Mouse (Mus musculus) gastrocnemius, postnatal 10 days (tissue): ENCODE measurements around the gene Toe1. TPM values are rescaled to one million over a fixed set of nuclear protein-coding genes. Genes with fewer than 3 reads are reported as not detected.

Source experiments
- DNase-seq: peaks from one replicate; pipeline ENCODE4 v3.0.0; 2021; ENCODE audit warnings: mixed read lengths
- total RNA-seq, 2 experiments: library from RNA; stranded (reverse); gene quantifications; 2 replicates each; pipeline ENCODE4 v1.2.3; 2021

Toe1 gene
- total RNA-seq, 2 experiments from 2014 or later: 8.3 to 11.7 TPM

GRCm38 (mm10) chr4:116794273-116794672, 13.2 kb downstream of the Toe1 start:
- no peak for DNase-seq

GRCm38 (mm10) chr4:116792453-116792852, 15.0 kb downstream of the Toe1 start:
- DNase-seq: no peak

- DNase-seq: peak; percentile 72
Measured at GRCm38 (mm10) chr4:116788956-116789355, 18.5 kb downstream of the Toe1 start.

DNA sequence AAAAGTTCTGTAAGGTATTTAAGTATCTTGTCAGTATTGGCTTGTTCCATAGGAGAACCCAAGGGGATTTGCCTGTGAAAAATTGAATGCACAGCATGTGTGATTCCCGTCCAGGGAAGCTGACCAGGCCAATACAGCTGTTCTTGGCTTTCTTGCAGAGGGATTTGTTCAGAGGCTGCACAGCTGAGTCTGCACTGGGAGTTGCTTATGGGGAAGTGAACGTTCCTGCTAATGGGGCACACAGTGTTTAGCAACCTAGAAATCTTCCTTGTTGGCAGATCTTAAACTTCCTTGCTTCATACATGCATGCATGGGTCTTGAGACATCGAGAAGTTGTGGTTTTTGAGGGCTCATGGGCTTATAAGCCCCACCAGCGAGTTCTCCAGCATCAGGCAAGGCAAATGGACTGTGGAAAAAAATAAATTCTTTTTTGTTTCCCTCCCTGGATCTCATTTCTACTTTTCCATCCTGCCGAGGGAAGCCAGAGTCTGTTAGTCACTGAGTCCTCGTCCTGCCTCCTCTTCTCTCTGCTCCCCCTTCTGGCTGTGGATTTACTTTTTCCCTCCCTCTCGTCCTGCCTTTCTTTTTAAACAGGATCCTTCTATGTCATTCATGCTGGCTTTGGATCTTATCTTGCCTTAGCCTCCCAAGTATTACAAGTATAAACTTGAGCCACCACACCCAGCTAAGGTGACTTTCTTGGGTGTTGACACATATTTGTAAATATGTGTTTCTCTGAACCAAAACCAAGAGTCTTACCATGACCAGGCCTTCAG, 19.3 kb downstream of the Toe1 start:
- DNase-seq: no peak

DNA sequence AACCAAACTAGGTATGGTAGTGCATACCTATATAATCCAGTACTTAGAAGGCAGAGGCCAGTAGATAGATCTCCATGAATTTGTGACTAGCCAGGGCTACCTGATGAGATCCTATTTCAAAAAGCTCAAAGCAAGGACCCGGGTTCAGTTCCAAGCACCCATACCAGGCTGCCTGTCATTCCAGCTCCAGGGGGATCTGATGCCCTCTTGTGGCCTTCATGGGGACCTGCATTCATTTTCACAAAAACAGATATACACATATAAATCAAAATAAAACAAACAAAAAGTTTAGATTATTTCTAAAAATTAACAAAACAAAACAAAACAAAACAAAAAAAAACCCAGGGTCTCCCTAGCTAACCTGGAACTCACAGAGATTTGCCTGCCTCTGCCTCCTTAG, 20.9 kb downstream of the Toe1 start:
- no peak for DNase-seq

GRCm38 (mm10) chr4:116782171-116782570, 25.3 kb downstream of the Toe1 start:
- DNase-seq: no peak

DNA sequence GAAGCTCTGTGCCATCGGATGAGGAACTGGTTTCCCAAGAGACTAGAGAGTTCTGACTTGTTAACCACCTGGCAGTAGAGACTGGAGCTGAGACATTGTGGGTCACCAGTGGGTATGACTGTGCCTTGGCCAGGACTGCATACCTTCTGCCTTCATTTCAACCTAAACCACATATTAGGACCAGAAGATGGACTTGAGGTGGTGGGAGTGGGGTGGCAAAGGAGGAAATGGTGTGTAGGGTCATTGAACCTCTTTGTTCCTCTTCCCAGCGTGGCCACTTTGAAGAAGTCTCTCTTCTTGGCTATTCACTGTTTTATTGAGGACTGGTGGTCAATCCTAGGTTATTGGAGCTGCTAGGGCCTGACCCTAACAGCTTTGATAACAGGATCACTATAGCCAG, 26.1 kb downstream of the Toe1 start:
- DNase-seq: no peak

GRCm38 (mm10) chr4:116780541-116780940, 26.9 kb downstream of the Toe1 start:
- DNase-seq: no peak

- no peak for DNase-seq
Measured at GRCm38 (mm10) chr4:116777079-116777478, 30.4 kb downstream of the Toe1 start.

DNA sequence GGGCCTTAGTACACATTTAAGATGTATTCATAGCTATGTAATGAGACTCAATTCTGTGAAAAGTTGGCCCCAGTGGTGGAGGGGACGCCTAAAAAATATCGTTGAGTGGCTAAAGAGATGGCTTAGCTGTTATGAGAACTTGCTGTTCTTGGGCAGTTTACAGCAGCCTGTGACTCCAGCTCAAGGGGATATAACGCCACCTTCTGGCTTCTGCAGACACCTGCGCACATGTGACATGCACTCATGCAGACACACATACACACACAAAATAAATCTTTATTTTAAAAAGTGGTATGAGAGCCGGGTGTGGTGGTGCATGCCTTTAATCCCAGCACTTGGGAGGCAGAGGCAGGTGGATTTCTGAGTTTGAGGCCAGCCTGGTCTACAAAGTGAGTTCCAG, 31.0 kb downstream of the Toe1 start:
- DNase-seq: no peak

- DNase-seq: no peak
Measured at GRCm38 (mm10) chr4:116769060-116769459, 38.4 kb downstream of the Toe1 start.

DNA sequence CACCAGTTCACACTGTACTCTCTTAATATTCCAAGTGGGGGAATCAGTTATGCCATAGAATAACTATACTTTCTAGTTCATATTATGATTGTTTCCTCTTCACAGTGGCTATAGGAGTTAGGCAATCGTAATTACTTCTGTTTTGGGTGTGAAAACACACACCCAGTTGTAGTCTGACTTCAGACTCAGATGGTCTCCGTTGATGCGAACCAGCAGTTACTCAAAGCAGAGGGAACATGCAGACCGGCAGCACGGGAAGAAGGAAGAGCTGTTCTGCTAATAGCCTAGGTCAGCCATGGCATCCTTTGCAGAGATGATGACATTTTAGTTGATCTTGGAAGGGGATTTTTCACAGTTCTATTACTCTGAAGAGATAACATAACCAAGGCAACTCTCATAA, 38.9 kb downstream of the Toe1 start:
- DNase-seq: no peak

DNA sequence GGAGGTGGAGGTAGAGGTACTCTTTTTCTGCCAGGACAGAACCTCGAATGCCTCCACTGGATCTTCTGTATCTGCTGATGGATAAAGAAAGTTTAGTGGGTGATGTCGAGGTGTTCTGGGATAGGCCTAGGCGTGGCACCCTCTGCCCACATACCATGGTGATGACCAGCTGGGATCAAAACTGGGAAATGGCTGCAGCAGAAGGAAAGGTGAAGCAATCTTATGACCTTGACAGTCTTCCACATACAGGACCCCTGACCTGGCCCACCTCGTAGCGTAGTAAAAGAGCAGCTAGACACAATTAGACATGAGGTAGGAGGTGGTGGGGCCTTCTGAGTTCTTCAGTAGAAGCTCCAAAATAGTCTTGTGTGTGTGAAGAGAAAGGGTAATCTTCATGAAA, 43.4 kb downstream of the Toe1 start:
- no peak for DNase-seq

- DNase-seq: no peak
Measured at GRCm38 (mm10) chr4:116761914-116762313, 45.5 kb downstream of the Toe1 start.

DNA sequence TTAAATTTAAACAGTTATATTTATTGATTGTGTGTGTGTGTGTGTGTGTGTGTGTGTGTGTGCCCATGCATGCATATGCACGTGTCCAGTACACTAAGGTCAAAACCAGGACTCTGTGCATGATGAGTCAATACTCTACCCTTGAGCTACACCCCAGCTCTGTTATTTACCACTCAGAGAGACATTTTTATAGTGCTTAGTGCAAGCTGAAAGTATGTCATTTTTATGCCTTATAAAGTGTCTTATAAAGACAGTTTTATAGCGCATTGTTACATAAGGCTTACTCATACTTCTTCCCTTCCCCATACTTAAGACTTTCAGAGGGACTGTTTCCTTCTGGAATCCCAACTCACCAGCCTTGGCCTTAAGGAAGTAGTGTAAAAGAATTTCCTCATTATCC, 57.7 kb downstream of the Toe1 start:
- no peak for DNase-seq

Other genes with a start within 250 kb of the Toe1 start
- gene Gpbp1l1, start 250.0 kb downstream of the Toe1 start, total RNA-seq: 10 to 100 TPM; 32.0 to 34.3 TPM
- 1 to 10 TPM; 2.1 to 2.4 TPM for gene Ccdc17, start 211.0 kb downstream of the Toe1 start, total RNA-seq
- 10 to 100 TPM; 22.2 to 28.5 TPM for gene Nasp, start 179.7 kb downstream of the Toe1 start, total RNA-seq
- 100 to 1,000 TPM; 300 to 334 TPM for gene Akr1a1, start 156.0 kb downstream of the Toe1 start, total RNA-seq
- gene Prdx1, start 122.1 kb downstream of the Toe1 start, total RNA-seq: 100 to 1,000 TPM; 241 to 242 TPM
- gene Mmachc, start 99.2 kb downstream of the Toe1 start, total RNA-seq: 10 to 100 TPM; 23.0 to 25.6 TPM
- gene Ccdc163, start 99.1 kb downstream of the Toe1 start, total RNA-seq: 1 to 10 TPM; 5.0 to 7.5 TPM
- gene Tesk2, start 86.7 kb downstream of the Toe1 start, total RNA-seq: 1 to 10 TPM; 2.9 to 3.0 TPM
- 1 to 10 TPM; 1.4 to 3.9 TPM for gene Mutyh, start 83 bp upstream of the Toe1 start, total RNA-seq
- gene Hpdl, start 14.1 kb upstream of the Toe1 start, total RNA-seq: 1 to 10 TPM; 1.5 to 2.3 TPM
- under 1 TPM; 0.35 to 0.47 TPM for gene Zswim5, start 69.7 kb upstream of the Toe1 start, total RNA-seq
- 10 to 100 TPM; 55.3 to 59.7 TPM for gene Urod, start 186.8 kb upstream of the Toe1 start, total RNA-seq
- 10 to 100 TPM; 16.6 to 17.3 TPM for gene Hectd3, start 187.7 kb upstream of the Toe1 start, total RNA-seq
- 10 to 100 TPM; 23.0 to 24.3 TPM for gene Eif2b3, start 211.8 kb upstream of the Toe1 start, total RNA-seq